Mouse (Mus musculus): Measurements from ENCODE around the gene Sh3glb2. TPM values are rescaled to one million over a fixed set of nuclear protein-coding genes. Genes with fewer than 3 reads are reported as not detected.

Gene Sh3glb2
- polyA plus RNA-seq, 1 experiment from 2014 or later: 101 TPM

Small RNA genes lying within 50 kb of the gene (microRNA-seq; reads per million reads assigned to microRNA genes)
- gene Gm47292: not detected

Other genes starting within 250 kb of the Sh3glb2 start
- gene Zer1, start 234.8 kb downstream of the Sh3glb2 start, polyA plus RNA-seq (2016; fragmentation: Nextera tagmentation; extraction: Ambion mirVana): 11.6 and 11.7 TPM in 2 replicates
- gene Tbc1d13, start 225.6 kb downstream of the Sh3glb2 start, polyA plus RNA-seq (2016; fragmentation: Nextera tagmentation; extraction: Ambion mirVana): 11.2 and 12.9 TPM in 2 replicates
- 13.9 and 14.2 TPM in 2 replicates for gene Endog, start 187.8 kb downstream of the Sh3glb2 start, polyA plus RNA-seq (2016; fragmentation: Nextera tagmentation; extraction: Ambion mirVana)
- 60.4 and 64.0 TPM in 2 replicates for gene Spout1, start 180.9 kb downstream of the Sh3glb2 start, polyA plus RNA-seq (2016; fragmentation: Nextera tagmentation; extraction: Ambion mirVana)
- 12.6 and 12.8 TPM in 2 replicates for gene Kyat1, start 153.5 kb downstream of the Sh3glb2 start, polyA plus RNA-seq (2016; fragmentation: Nextera tagmentation; extraction: Ambion mirVana)
- 40.3 and 46.7 TPM in 2 replicates for gene Lrrc8a, start 121.6 kb downstream of the Sh3glb2 start, polyA plus RNA-seq (2016; fragmentation: Nextera tagmentation; extraction: Ambion mirVana)
- gene Gm28035, start 118.8 kb downstream of the Sh3glb2 start, polyA plus RNA-seq (2016; fragmentation: Nextera tagmentation; extraction: Ambion mirVana): 0.39 and 0.51 TPM in 2 replicates
- gene Phyhd1, start 93.1 kb downstream of the Sh3glb2 start, polyA plus RNA-seq (2016; fragmentation: Nextera tagmentation; extraction: Ambion mirVana): 4.4 and 7.1 TPM in 2 replicates
- gene Gm28038, start 78.3 kb downstream of the Sh3glb2 start, polyA plus RNA-seq (2016; fragmentation: Nextera tagmentation; extraction: Ambion mirVana): not detected in 2 replicates
- 25.5 and 28.2 TPM in 2 replicates for gene Dolk, start 73.0 kb downstream of the Sh3glb2 start, polyA plus RNA-seq (2016; fragmentation: Nextera tagmentation; extraction: Ambion mirVana)
- gene Nup188, start 72.9 kb downstream of the Sh3glb2 start, polyA plus RNA-seq (2016; fragmentation: Nextera tagmentation; extraction: Ambion mirVana): 34.3 and 37.7 TPM in 2 replicates
- 28.8 and 30.4 TPM in 2 replicates for gene Miga2, start 4.9 kb upstream of the Sh3glb2 start, polyA plus RNA-seq (2016; fragmentation: Nextera tagmentation; extraction: Ambion mirVana)
- gene Dolpp1, start 32.9 kb upstream of the Sh3glb2 start, polyA plus RNA-seq (2016; fragmentation: Nextera tagmentation; extraction: Ambion mirVana): 51.2 and 52.3 TPM in 2 replicates
- gene Crat, start 56.5 kb upstream of the Sh3glb2 start, polyA plus RNA-seq (2016; fragmentation: Nextera tagmentation; extraction: Ambion mirVana): 20.4 and 22.6 TPM in 2 replicates
- gene Ptpa, start 56.7 kb upstream of the Sh3glb2 start, polyA plus RNA-seq (2016; fragmentation: Nextera tagmentation; extraction: Ambion mirVana): 128 and 129 TPM in 2 replicates
- 2.7 and 3.4 TPM in 2 replicates for gene Ier5l, start 114.9 kb upstream of the Sh3glb2 start, polyA plus RNA-seq (2016; fragmentation: Nextera tagmentation; extraction: Ambion mirVana)
- 0.68 and 0.77 TPM in 2 replicates for gene Cstad, start 235.7 kb upstream of the Sh3glb2 start, polyA plus RNA-seq (2016; fragmentation: Nextera tagmentation; extraction: Ambion mirVana)

Measured in midbrain, embryonic 12.5 days (tissue).